Mouse (Mus musculus) heart, postnatal 4 days (tissue): ENCODE results near the gene Dnah11. TPM values are rescaled to one million over a fixed set of nuclear protein-coding genes. Genes with fewer than 3 reads are reported as not detected.

Experiments
- DNase-seq: peaks from one replicate; pipeline ENCODE4 v3.0.0; 2021
- total RNA-seq, 2 experiments: library from RNA; stranded (reverse); gene quantifications; 2 replicates each; pipeline ENCODE4 v1.2.3; 2021

Gene Dnah11
- total RNA-seq, 2 experiments from 2014 or later: 0.02 TPM; not detected in 1

DNA sequence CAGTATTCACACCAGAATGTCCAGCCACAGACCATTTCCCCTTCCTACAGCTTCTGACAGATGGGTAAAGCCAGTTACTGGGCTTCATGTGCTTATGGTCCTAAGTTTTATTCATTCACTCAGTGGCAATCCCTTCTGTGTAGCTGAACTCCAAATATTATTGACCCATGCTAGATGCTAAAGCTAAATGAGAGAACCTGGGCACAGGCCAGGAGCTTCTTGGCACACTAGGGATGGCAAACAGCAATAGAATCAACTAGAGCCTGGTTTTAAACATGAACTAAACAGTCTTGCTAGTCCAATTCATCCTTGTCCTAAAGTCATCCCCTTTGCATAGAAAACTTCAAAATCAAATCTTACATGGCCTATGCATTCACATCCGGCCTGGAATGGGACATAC, 113.6 kb downstream of the Dnah11 start:
- no peak for DNase-seq

DNA sequence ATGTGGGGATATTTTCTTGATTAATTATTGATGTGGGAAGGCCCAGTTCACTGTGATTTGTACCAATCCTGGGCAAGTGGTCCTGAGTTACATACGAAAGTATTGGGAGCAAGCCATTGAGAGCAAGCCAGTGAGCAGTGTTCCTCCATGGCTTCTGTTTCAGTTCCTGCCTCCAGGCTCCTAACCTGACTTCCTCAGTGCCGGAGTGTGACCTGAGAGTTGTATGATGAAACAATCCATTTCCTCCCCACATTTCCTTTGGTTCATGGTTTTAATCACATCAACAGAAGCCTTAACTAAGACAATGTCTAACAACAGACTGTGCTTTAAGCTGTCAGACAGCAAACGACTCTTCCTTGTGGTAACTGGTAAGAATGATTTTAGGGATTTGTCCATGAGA, 114.0 kb downstream of the Dnah11 start:
- no peak for DNase-seq

DNA sequence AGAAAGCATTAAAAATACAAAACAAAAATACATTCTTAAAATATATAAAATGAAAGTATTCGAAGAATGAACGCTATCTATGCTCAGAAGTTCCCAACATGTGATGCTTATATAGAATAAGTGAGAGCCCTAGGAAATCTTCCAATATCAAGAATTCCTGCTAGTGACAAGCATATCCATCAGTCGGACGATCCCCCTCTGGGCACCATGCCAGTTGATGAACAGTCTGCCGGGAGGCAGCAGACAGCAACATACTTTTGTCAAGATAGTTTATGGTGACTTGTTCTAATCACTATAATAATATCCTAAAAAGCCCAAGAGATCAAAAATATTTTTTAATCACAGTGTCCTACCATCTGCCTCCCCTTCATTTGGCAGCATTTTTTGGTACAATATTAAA, 114.7 kb downstream of the Dnah11 start:
- peak; percentile 6 for DNase-seq

DNA sequence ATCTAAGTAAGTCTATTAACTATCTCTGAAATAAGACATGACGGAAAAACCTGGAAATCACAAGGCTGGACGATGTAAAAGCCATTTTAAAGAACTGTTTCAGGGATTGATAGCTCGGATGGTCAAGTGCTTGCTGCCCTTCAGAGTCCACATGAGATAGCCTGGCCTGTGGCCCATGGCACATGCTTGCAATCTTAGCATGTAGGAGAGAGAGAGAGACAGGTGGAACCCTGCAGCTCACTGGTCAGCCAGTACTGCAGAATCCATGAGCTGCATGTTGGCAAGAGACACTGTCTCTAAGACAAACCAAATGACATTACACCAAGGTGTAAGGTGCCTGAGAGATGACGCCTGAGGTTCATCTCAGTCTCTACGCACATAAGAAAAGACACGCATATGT, 118.4 kb downstream of the Dnah11 start:
- no peak for DNase-seq

DNA sequence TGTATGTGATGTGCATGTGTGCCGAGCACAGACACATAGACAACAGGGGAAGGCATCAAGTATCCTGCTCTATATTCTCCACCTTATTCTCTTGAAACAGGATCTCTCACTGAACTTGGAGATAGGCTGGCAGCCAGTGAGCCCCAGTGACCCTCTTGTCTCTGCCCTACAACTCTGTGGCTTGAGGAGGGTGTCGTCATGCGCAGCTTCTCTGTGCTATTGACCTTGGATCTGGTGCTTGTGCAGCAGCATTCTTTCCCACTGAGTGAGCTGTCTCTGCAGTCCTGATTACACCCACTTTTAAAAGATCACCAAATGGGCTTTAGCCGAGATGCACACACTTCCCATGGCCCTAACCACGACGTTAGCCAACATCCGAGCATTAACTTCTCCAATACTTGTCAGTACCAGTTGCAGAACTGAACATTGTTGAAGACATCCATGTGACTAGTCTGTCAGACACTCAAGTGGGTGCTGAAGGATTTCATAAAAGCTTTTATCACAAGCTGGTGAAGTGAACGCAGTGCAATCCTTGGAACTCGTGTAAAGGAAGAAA, 120.3 kb downstream of the Dnah11 start:
- DNase-seq: no peak

DNA sequence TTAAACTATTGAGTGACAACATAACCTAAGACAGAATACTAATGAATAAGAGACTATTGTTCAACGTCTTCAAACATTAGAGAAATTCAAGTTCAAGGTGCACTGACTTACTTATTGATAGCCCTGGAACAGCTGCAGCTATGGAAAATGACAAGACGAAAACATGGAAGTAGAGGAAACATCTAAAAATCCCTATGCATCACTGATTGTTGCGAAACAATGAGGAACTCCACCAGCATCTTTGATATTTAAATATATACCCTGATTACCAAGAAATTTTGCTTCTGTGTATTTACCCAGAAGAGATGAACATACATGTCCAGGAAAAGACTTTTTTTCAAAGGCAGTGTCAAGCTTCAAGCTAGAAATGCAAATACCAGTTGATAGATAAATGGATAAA, 122.0 kb downstream of the Dnah11 start:
- no peak for DNase-seq

DNA sequence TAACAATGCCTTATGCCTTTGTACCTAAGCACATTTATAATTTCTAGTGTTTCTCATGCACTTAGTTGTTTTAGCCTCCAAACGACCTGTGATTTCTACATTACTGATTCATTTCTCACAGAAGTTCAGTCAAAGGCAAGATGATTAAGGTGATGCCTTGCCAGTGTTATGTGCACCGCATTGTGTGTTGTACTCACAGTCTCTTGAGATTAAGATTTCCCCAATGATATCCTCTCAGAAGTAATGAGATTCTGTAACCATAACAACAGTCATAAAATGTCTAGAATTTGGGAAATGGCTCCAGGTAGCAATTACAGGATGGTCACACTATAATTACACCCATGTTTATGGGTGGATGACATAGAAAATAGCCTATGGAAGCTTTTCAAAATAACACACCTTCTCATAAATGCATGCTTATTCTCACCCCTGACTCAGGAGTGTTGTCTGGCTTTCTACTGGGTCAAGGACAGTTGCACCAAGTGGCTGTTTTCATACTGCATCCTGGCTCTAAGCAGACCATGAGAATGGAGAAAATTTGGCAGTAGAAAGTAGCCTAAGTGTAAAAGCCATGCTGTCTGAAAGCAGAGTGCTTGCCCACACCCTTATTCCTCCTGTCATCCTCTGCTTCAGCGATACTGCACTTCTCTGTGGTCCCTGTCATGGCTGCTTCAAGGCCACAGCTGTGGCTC, 126.5 kb downstream of the Dnah11 start:
- DNase-seq: no peak

DNA sequence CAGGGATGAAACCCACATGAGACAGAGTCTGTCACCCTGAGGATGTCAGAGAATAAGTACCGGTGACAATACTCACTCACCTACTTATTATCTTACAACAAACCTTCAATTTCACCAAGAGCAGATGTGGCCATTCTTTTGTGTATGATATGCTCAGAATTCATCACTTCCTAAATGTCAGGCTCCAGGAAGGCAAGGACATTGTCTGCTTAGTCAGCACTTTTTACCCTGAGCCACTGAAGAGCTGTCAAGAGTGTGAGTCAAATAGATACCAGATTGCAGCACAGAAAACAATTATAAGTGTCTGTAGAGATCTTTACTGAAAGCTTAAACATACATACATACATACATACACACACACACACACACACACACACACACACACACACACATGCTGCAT, 127.2 kb downstream of the Dnah11 start:
- no peak for DNase-seq

DNA sequence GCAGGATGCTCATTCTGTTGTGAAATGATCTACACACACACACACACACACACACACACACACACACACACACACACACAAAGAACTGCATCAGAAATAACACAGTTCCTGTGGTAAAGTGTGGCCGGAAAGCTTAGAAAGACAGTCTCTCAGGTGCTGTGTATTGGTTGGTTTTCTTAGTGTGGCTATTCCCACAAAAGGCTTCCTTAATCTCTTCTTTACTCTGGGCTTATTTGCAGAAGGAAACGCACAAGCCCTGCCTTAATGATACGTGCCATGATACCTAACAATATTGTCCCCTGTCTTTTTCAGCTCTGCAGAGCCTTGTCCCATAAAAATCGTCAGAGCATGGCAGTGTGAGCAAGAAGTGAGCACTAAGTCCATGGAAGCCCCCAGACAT, 130.1 kb downstream of the Dnah11 start:
- no peak for DNase-seq

DNA sequence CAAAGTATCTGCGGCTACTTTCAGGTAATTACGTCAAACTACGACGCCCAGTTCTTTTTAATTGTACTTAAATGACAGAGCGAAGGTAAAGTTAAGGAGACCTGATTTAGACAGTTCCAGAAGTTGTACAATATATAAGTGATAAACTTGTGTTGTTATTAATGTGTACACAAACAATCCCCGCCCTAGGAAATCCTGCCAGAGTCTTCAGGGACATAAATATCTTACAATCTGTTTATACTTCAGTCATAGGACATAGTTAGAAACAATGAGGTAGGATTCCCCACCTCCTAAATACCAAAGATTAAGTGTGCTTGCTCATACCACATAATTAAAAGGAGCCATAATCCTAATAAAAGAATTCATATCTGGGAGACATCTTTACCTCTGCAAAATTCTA, 136.5 kb downstream of the Dnah11 start:
- no peak for DNase-seq

DNA sequence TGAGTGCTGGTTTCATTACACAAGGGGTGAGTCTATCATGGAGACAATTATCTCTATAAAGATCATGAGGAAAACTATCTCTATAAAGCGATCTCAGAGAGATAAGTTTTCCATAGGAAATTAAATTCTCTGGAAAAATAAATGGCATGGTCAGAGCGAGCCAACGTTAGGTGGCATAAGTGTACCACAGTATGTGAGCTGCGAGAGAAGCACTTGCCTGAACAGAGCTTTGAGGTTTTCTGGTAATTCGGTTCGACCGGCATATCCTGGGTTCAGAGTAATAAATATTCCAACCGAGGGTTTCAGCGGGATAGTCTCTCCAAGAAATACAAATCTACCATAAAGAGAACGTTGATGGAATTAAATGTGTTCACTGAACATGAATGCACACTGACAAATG, 142.0 kb downstream of the Dnah11 start:
- DNase-seq: no peak

DNA sequence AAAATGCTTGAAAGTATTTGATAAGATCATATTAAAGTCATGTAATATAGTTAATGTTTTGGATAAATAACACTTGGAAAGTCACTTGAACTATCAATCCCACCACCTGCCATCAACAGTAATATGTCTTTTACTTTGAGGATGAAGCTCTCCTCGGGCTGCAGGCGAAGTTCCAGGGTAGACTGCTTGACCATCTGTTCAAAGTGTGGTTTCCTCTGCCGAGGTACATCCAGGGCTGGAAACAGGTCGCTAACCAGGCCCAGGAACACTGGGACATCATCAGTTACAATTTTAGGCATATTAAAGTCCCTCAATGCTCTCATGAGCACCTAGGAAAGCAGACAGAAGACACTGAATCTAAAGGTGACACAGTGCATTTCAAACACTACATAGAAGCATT, 153.5 kb downstream of the Dnah11 start:
- DNase-seq: no peak

DNA sequence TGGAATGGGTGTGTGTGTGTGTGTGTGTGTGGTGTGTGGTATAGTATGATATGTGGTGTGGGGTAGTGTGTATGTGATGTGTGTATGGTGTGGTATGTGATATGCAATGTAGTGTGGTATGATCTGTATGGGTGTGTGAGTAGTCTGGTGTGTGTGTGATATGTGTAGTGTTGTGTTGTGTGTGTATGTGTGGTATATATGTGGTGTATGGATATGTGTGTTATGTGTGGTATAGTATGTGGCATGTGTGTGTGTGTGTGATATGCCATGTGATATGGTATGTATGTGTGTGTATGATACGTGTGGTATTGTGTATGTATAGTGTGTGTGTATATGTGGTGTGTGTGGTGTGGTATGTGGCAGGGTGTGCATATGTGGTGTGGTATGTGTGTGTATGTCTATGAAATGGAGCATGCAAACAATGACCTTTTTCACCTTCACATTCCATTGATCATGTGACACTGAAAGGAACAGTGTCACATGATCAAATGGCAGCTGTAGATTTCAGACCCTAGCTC, 155.7 kb downstream of the Dnah11 start:
- DNase-seq: no peak

DNA sequence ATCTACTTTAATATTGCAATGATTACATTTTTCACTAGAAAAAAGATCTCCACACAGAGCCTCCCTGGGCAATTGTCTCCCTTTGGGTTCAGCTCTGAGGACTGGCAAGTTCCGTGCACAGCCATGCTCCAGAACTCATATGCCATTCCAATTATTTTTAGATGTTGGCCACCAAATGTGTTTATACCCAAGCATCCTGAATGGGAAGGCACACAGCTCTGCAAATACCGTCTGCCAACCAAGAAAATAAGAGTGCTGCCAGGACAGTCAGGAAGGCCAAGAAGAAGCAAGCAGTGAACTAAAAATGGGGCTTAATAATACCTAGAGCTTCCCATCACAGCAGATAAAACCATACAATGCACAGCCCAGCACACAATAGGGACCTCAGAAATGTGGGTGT, 156.6 kb downstream of the Dnah11 start:
- no peak for DNase-seq

DNA sequence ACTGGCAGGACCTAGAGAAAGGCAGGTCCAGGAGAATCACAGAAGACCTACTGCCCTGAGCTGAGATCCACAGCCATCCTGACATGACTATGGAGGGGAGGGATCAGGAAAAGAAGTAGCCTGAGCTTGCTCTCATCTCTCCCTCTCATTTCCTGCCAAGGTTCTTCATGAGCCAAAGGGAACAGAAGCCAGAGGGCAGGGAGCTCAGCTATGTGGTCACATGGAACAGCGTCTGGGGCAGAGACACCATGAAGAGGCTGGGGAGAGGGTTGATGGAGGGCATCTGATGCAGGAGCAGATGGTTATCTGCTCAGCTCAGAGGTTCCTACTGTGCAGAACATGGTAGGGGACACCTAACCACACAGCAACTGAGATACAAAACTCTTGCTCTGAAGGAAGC, 163.9 kb downstream of the Dnah11 start:
- DNase-seq: no peak

DNA sequence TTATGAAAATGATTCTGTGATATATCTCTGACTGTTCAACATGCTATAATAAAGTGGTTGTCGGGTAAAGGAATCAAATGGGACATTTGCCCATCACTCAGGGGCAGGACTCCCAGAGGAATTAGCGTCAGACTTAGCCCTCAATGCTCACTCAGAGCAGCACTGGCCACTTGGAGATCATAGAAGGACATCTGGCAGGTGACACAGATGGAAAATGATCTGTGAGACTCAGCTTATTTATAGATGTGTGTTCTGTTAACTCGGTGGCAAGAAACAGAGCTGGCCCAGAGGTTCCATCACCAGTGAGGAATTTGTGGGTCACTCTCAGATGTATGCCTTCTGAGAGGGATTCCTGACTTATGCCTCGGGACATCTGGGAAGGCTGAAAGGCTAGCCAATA, 173.1 kb downstream of the Dnah11 start:
- DNase-seq: no peak

DNA sequence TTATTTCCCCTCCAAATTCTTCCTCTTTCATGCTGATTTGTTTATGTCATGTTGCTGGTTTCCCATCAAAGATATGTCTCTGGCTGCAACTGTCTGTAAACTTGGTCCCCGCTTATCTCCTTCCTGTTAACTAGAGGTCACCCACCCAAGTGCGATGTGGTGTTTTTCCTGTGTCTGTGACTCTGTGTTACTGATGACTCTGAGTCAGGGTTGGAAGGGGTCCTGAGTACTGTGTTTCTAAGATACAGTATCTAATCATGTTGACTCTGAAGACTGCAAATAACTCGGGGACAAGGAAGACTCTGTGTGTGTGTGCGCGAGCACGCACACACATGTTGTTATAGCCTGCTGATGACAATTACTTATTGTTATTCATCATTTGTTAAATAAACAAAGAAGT, 179.9 kb downstream of the Dnah11 start:
- no peak for DNase-seq

DNA sequence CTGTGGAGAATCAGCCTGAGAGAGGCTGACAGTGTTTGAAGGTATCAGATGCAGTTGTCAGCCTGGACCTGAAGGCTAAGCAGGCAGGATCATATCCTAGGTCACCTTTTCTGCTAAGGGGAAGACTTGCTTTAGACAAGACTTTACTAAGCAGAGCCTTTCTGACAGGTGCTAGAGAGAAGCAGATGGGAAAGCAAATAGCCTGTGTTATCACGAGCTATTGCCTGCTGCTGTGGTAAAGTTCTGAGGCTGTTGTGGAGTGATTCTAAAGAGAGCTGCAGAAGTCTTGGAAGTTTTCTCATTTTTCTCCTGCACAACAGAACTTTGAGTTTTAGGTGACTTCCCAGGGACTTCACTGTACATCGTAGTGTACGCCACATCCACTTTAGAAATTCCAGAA, 185.0 kb downstream of the Dnah11 start:
- DNase-seq: no peak

DNA sequence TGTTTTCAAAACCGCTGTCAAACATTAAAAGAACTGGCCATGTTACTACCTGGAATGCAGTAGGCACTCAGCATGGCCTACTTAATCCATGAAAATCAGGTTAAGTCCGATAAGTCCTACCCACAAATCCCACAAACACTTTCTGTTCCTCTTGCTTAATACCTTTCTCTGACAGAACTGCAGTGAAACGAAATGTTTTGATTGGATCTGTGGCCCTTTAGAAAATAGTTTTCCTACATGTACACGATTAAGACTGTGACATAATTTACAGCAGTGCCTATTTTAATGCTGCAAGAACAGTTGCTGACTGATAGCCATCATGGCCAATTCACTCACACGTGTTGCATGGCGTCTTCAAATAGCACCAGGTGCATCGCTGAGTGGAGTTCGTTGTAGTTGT, 186.9 kb downstream of the Dnah11 start:
- DNase-seq: no peak

DNA sequence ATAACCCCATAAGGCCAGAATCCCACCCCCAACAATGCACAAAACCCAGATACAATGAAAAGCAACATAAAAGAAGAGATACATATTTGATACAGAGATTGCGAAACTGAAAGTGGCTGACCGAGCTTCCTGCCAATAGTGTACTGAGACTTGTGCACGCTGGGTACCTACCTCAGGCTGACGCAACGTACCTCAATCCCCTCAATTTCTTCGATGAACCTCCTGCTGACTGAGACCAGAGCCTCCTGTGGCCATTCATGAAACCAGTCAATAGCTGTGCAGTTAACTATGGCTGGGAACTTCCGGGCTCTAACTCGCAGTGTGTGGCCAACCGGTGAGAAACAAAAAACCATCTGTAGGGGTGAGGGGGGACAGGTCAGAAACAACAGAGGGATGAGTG, 203.9 kb downstream of the Dnah11 start:
- DNase-seq: no peak

DNA sequence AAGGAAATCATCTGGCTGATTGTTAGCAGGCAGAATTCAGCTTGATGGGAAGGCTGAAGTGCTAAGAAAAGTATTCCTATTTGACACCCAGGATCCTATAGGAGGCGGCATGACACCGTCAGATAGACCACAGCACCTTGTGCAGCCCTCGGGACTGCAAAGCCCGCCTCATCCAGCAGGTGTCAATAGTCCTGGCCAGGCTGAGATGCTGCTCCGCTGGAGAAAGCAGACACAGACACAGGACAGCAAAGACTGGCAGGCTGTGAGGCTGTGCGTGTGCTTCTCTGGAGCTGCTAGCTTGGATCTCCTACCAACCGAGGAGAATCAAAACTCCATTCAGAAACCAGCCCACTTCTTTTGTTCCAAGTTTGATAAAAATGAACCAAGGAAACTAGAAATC, 205.3 kb downstream of the Dnah11 start:
- peak; percentile 87 for DNase-seq

DNA sequence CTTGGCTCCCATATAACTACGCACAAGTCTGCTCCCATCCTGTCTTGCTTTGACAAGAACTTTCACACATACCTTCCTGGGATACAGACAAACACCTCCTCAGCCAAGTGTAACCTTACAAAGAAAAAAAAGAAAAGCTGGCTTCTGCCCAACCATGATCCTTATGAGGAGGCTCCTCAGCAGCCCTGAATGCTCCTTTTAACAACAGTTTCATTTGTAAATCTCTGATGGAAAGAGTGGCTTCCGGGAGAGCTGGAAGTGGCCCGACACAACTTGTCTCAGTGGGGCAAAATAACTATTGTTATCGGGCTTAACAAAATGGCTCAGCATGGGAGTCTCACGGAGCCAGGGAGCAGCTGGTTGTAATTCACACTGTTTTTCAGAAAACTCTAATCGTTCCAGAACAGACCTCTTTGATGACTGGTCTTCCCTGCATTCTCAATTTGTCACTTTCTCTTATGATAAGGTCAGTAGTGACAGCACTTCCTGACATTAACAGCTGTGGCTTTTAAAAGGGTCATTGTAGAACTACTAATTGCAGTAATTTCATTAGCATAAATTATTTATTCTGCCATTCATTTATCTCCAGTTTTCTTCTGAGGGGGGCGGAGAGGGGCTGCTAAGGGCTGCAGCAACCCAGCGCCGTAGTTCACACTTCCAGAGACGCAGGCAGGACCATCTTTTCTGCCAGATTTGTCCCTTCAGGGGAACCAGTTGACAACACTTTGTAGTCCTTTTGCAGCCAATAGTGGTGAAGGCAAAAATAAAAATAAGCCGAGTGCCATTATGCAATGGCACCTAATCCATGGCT, 209.6 kb downstream of the Dnah11 start:
- DNase-seq: no peak

DNA sequence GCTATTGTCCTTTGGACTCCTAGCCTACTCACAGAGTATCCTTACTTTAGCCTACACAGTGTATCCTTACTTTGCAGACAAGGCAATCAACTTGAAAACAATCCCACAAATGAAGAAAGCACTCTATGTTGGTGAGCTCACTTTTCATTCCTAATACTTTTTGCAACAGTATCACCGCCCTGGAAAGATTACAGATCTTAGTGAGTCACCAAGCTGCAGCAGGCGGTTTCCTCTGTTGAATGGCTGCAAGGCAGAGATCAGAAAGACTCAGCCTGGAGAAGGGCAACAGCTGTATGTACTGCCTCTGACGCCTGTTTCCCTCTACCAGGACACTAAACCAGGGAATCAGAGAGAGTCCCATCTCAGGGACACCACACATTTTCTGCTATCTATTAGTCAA, 218.5 kb downstream of the Dnah11 start:
- no peak for DNase-seq

DNA sequence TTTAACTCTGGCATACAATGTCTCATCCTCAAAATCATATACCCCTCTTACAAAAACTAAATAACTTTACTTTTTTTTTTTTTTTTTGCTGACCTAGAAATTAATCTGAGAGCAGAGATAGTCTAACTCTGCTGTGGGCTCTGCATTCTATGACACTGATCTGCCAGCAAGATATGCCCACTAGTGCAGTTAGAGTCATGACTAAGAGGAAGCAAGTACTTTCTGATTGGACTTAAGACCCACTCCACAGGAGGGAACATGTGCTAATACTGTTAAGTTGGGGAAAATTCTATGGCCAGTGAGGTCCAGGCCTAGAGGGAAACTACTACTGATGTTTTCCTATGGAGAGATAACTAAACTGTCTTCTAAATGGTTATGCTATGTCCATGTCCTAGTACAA, 225.1 kb downstream of the Dnah11 start:
- DNase-seq: no peak
